Mouse (Mus musculus) thymus, postnatal 4 days (tissue): Measurements from ENCODE around the gene Serinc5.

Experiments
- DNase-seq: peaks from one replicate; pipeline ENCODE4 v3.0.0; 2021

Serinc5 gene

DNA sequence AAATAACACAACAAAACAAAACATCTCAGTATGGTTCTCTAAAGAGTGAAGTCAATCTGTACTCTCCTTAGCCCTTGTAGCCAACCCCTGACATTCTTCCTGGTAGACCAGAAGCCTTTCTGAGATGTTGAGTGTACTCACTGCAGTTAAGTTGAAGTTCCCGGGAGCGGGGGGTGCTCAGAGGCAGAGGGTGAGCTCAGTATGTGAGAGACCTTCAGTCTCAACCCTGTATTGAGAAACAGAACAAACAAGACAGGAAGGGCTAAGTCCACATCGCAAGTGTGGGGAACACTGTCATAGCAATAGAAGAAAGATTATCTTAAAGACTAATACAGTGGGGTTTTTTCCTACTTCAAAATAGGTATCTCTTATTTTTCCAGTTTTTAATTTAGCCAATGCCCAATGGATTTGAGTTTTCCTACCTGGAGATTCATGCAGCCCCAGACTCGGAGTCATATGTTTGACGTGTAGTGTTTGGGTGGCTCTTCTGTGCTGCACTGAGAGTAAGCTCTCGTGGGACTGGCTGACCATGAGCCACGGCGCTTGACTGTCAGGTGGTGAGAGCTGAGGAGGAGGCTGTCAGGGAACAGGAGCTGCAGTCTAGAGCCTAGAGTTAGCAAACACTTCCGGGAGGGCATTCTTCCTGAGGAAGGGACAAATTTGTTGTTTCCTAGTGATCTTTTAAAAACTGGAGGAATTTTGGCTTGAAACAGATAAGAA, 95.6 kb downstream of the Serinc5 start:
- DNase-seq: no peak

DNA sequence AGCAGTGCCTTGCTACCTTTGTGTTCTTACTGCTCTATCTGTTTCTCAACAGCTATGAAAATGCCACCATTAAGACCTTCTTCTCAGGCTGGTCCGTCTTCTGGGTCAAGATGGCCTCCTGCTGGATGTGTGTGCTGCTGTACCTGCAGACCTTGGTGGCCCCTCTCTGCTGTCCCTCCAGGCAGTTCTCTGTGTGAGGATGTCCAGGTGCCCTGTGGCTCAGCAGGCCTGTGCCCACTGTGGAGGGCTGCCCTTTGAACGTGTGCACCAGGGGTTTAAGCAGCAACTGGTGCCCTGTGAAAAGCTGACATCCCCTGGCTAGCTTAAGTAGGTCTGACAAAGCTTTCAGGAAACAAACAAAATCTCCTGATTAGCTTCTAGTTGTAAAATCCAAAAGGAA, 97.0 kb downstream of the Serinc5 start:
- DNase-seq: no peak

DNA sequence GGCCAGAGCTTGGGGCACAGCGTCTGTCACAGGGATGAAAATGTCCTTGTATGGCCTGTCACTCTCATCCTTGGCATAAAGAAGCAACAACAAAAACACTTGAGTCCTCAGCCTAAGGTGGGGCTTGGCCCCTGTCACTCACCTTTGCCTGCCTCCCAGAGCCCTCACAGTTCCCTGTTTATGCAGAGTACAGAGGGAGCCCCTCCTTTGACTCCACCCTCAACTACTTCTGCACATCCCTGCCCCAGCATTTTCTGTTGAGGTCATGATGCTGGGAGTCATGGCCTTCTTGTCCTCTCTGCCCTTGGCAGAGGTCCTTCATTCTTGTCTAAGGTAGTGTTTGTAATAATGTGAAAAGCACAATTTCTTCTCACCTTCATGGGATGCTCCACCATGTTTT, 97.6 kb downstream of the Serinc5 start:
- no peak for DNase-seq

DNA sequence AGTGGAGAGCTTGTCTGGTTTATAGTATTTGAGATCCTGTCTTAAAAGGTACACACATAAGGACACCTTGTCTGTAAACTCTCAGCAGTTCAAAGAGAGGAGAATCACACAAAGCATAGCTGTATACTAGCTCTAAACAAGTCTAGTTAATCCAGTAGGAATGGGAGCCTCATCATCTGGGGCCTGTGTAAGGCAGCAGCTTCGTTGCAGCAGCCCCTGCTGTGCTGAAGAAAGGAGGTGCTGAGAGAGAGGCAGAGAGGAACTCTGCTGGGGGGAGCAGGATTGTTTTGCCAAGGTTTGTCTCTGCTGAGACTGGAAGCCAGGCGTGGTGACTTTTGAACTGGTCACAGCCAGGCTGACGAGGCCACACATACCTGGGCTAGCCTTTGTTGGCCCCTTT, 98.6 kb downstream of the Serinc5 start:
- no peak for DNase-seq

DNA sequence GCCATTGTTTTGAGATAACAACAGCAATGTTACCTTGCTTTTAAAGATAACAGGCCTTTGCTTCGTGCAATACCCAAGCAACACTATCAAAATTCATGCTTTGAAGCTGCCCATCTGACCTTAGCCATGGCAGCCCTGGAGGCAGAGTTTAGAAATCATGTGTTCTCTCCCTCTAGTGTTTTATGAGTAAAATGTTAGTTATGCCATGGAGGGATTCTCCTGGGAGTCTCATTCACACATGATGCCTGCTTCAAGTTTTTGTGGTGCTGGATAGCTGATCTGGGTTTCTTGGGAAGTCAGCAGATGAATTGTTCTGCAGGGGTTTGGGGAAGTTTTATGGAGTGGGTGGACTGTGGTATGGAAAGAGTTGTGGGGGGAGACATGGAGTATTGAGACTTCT, 99.5 kb downstream of the Serinc5 start:
- DNase-seq: no peak

DNA sequence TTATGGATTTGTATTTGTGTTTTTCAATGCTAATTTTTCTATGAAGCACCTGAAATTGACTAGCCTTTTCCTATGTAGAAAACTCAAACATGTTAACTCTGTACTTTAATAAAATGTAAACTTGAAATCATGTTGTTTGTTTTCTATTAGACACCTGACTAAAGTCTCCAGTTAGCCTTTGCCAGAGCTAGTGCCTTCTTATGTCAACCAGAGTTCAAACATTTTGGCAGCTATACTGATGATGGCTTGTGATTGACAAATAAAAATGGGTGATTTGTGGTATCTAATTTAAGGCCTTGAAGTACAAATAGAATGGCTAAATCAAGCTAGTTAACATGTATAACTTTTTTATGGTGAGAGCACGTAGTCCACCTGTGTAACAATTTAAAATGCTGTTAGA, 100.9 kb downstream of the Serinc5 start:
- DNase-seq: no peak

- no peak for DNase-seq
These were observed 101.7 kb downstream of the Serinc5 start for GRCm38 (mm10) chr13:92712619-92713018.

- DNase-seq: no peak
These were observed 107.2 kb downstream of the Serinc5 start for GRCm38 (mm10) chr13:92717851-92718665.

GRCm38 (mm10) chr13:92721006-92721405, 110.1 kb downstream of the Serinc5 start:
- no peak for DNase-seq

DNA sequence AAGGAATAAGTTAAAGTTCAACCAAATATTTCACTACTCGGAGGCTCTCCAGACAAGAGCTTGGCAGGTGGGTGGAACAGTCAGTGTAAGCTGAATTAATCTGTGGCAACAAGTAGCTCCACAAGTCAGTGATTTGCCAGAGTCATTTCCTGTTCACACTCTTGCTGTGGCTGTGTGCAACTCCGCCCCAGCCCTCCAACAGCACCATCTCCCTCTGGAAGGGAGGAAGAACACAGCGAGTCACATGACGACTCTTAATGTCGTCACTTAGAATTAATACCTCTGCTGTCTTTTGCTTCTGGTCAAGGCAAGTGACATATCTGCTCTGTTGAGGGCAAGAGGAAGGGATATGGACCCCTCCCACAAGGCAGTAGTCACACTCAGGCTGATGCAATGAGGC, 111.5 kb downstream of the Serinc5 start:
- no peak for DNase-seq

- no peak for DNase-seq
These were observed 118.9 kb downstream of the Serinc5 start for GRCm38 (mm10) chr13:92729811-92730210.

DNA sequence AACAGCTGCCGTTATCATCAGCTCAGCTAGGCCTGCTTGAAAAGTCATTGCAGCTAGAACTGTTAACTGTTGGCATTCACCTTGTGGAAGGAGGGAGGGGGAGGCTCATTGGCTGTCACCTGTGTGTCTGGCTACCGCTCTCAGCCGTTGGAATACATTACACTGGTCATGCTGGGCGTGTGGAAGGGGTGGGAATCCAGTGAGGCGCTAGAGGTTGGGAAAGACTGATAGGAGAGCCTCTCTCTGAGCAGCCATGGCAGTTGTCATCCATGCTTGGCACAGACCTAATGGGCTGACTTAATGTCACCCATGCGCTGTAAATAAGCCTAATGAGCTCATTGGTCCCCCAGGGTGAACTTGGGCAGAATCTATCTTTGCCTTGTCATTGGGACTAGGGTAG, 120.9 kb downstream of the Serinc5 start:
- no peak for DNase-seq

- DNase-seq: no peak
These were observed 121.9 kb downstream of the Serinc5 start for GRCm38 (mm10) chr13:92732836-92733235.

DNA sequence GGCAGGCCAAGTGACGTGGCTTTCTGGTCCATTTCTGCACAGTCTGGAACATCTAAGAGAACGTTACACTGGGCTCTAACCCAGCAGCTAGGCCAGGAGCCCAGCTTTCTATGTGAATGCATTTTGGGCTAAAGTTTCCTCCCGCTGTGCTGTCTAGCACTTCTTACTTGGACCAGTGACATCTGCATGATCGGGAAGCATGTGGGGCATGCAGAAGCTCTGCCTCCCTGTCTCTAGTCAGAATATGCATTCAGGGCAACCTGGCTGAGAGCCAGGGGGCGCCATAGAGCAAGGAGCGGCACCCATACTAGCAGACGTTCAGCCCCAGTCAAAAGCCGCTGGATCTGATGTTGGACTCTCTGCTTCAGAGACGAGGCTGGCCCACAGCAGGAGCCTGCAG, 122.4 kb downstream of the Serinc5 start:
- peak; percentile 96 for DNase-seq

DNA sequence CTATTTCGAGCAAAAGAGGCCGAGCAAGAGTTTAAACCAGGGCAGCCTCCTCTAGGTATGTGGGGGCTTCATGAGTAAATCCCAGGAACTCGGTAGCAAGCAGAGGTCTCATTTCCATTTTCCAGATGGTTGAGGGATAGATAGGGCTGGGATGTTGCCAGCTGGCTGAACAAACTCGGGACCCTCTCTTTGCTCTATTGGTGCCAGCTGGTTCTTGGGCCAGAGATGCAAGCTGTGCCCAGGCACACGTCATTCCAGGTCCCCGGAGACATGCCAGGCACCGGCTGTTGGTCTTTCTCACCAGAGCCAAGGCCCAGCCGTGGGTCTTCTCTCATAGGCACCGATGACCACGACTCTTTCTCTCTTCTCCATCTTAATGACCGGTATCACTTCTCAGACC, 122.8 kb downstream of the Serinc5 start:
- DNase-seq: no peak

DNA sequence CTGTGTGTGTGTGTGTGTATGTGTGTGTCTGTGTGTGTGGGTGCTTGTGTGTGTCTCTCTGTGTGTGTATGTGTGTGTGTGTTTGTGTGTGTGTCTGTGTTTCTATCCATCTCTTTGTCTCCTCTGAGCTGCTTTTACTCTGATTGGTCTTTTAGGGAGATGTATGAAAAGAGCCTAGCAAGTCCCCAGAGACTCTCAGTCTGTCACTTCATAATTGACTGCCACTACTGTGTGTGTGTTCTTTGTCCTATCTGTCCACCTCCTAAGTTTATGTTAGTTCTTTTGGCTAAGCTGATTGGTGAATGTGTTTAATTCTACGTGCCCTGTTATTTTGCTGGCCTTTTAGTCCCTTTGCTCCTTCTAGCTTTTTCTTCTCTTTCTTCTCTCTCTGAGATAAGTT, 124.8 kb downstream of the Serinc5 start:
- DNase-seq: no peak

DNA sequence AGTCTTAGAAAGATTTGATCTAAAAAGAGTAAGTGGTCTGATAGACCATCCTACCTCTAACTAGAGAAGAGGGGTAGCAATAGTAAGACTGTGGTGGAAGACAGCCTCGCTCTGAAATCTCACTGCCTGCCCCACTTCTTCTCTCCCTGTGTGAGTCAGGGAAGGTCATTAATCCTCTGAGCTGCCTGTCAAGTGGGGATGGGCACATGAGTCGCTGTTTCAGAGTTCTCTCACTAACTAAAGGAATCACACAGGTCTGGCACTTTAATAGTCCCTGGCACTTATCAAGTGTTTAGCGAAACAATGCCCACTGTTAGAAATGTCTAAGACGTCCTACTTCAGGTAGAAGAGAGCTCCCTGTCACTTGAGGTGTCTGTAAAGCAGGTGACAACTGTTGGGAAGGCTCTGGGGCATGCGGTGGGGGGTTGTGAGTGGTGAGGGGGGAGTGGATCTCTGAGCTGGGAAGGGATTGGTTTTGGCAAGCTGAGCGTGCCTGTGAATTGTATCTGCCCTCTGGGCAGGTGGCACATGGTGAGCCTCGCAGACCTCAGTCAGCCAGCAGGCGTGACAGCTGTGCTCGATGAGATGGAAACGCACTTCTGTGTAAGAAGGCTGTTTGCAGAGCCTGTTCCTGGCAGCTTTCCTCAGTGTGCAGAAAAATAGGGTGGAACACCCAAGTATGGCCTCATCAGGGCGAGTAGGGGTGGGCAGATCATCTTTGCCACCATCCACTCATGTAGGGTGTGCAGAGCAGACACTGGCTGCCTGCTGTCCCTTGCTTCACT, 125.8 kb downstream of the Serinc5 start:
- peak; percentile 62 for DNase-seq

DNA sequence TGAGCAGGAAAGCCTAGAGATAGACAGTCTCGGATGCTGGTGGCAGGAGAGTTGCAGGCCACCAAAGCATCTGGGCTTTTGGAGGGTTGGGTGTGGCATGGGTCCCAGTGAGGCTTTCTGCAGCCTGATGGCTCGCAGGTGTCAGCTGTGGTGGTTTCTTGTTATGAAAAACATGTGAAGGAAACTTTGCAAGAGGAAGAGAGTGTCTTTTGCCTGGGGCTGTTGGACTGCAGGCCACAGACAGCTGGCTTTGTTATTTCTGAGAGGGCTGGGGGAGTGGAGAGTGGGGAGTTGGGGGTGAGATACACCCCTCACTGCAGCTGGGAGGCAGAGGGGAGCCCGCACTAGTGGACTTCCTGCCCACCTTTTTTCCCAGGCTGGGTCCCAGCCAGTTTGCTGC, 127.9 kb downstream of the Serinc5 start:
- DNase-seq: peak; percentile 48

DNA sequence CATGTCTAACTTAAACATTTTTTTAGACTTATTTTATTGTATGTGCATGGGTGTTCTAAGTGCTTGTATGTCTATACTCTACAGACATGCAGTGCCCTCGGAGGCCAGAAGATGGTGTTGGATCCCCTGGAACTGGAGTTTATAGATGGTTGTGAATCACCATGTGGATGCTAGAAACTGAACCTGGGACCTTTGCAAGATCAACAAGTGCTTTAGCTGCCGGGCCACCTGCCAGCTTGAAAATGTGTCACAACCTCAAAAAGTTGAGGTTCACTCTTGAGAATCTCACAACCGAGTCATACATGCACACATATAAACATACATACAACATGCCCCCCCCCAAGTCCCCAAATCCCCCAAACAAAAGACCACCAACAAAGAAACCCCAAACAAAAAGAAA, 129.0 kb downstream of the Serinc5 start:
- peak; percentile 39 for DNase-seq

GRCm38 (mm10) chr13:92740671-92741270, 129.9 kb downstream of the Serinc5 start:
- peak; percentile 33 for DNase-seq

DNA sequence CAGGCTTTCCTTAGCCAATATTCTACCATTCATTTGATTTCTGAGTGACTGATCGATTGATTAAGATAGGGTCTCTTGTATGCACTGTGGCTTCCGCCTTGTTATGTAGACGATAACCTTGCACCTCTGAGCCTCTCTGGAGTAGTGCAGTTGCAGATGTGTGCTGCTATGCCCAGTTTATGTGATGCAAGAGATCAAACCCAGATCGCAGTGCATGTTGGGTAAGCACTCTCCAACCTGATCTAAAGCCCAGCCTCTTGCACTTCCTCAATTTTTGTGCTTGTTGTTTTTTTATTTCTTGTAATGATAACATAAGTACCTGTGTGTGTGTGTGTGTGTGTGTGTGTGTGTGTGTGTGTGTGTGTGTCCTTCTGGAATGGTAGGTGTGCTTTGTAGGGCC, 132.0 kb downstream of the Serinc5 start:
- no peak for DNase-seq

DNA sequence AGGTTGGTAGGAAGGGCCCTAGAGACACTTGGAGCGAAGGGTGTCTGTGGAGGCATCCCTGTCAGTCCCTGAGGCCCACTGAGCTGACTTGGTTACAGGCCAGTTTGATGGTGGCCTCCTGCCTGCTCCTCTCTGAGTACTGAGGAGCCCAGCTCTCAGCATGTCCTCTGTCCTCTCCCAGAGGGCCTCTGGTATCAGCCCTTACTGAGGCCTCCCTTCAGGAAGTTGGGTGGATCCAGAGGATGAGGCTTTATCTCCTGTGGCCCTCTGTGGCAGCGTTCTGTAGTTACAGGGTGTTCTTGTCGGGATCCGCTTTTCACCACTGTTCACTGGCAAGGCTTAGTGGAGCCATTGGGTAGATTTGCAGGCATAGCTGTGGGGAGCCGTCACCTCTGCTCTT, 132.4 kb downstream of the Serinc5 start:
- no peak for DNase-seq

DNA sequence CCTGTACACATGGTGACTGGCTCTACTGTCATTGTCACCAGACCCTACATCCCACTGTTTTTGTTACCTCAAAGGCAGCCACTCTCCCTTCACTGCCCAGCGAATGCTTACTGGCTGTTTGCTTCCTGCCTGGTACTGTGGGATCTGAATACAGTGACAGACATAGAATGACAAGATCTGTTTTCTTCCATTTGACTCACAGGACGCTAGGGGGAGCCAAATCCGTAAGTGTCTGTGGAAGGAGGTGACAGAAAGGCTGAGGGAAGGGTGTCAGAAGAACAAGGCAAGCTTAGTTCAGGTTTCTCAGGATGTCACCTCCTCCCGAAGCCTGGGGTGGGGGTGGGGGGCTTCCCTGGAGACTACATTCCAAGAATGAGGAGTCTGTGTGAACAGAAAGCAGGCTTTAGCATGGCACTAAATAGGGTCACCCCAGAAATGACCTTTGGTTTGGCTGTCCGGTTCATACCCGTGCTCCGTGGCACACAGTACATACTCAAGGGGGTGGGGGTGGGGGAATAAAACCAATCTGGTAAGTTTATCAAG, 140.2 kb downstream of the Serinc5 start:
- DNase-seq: peak; percentile 84
